Mouse (Mus musculus): ENCODE data around the gene Nop53.
A peak's percentile ranks its signal among the peaks of the same experiment; 100 is the strongest.

The Nop53 gene

GRCm38 (mm10) chr7:15960691-15961090 lies 14.8 kb upstream of the Nop53 start:
- DNase-seq (ENCODE audit: extremely low spot score) = no peak

- no peak for DNase-seq (ENCODE audit: extremely low spot score)
These were observed 10.3 kb upstream of the Nop53 start for GRCm38 (mm10) chr7:15956143-15956542.

- DNase-seq (ENCODE audit: extremely low spot score) = no peak
These were observed 9.6 kb upstream of the Nop53 start for GRCm38 (mm10) chr7:15955509-15955908.

GRCm38 (mm10) chr7:15954978-15955443 lies 9.1 kb upstream of the Nop53 start:
- peak; percentile 75 for DNase-seq (ENCODE audit: extremely low spot score)

GRCm38 (mm10) chr7:15954436-15954835 lies 8.6 kb upstream of the Nop53 start:
- DNase-seq (ENCODE audit: extremely low spot score) = no peak

- no peak for DNase-seq (ENCODE audit: extremely low spot score)
These were observed 7.6 kb upstream of the Nop53 start for GRCm38 (mm10) chr7:15953307-15954074.

GRCm38 (mm10) chr7:15952416-15952815 lies 6.5 kb upstream of the Nop53 start:
- DNase-seq (ENCODE audit: extremely low spot score) = no peak

GRCm38 (mm10) chr7:15950008-15950407 lies 4.1 kb upstream of the Nop53 start:
- DNase-seq (ENCODE audit: extremely low spot score) = no peak

- DNase-seq (ENCODE audit: extremely low spot score) = no peak
These were observed 3.4 kb upstream of the Nop53 start for GRCm38 (mm10) chr7:15949216-15949790.

- peak; percentile 82 for DNase-seq (ENCODE audit: extremely low spot score)
These were observed 2.6 kb upstream of the Nop53 start for GRCm38 (mm10) chr7:15948381-15948941.

- DNase-seq (ENCODE audit: extremely low spot score) = no peak
These were observed 1.9 kb upstream of the Nop53 start for GRCm38 (mm10) chr7:15947653-15948260.

GRCm38 (mm10) chr7:15945211-15945610 lies 663 bp downstream of the Nop53 start:
- DNase-seq (ENCODE audit: extremely low spot score) = no peak

- no peak for DNase-seq (ENCODE audit: extremely low spot score)
These were observed 1.6 kb downstream of the Nop53 start for GRCm38 (mm10) chr7:15944311-15944710.

GRCm38 (mm10) chr7:15938621-15939020 lies 7.3 kb downstream of the Nop53 start:
- no peak for DNase-seq (ENCODE audit: extremely low spot score)

- no peak for DNase-seq (ENCODE audit: extremely low spot score)
These were observed 8.4 kb downstream of the Nop53 start for GRCm38 (mm10) chr7:15937491-15937890.

GRCm38 (mm10) chr7:15933437-15934359 lies 12.2 kb downstream of the Nop53 start:
- DNase-seq (ENCODE audit: extremely low spot score) = no peak

GRCm38 (mm10) chr7:15931635-15932034 lies 14.2 kb downstream of the Nop53 start:
- no peak for DNase-seq (ENCODE audit: extremely low spot score)

- DNase-seq (ENCODE audit: extremely low spot score) = no peak
These were observed 15.3 kb downstream of the Nop53 start for GRCm38 (mm10) chr7:15930543-15930942.

- no peak for DNase-seq (ENCODE audit: extremely low spot score)
These were observed 16.0 kb downstream of the Nop53 start for GRCm38 (mm10) chr7:15929910-15930309.

- DNase-seq (ENCODE audit: extremely low spot score) = peak; percentile 94
These were observed 23.6 kb downstream of the Nop53 start, which contains the start of gene Selenow for GRCm38 (mm10) chr7:15922220-15922773. Gene Selenow (minus strand): TSS chr7:15922402.

GRCm38 (mm10) chr7:15921796-15922195 lies 24.1 kb downstream of the Nop53 start:
- peak; percentile 69 for DNase-seq (ENCODE audit: extremely low spot score)

Measured in embryo, embryonic 9.5 days (tissue).